Mouse (Mus musculus): ENCODE results near the gene Acot8.

GRCm38 (mm10) chr2:164783926-164784581 is 20.6 kb downstream of the Acot8 start:
- TF ChIP-seq CTCF (IDR thresholded peaks at IDR 0.05; ENCODE audit: borderline replicate concordance, insufficient read depth, low read depth, low read length) (no peak), POLR2A (IDR thresholded peaks at IDR 0.05; ENCODE audit: borderline replicate concordance, insufficient read depth, low read length) (no peak)

Measured in cerebellum, adult 2 months (tissue).